Mouse (Mus musculus) small intestine, adult 2 months (tissue): ENCODE results near the gene Thrb.

Experiments
- CTCF ChIP-seq: fragments of 200-500 bp; IDR thresholded peaks from 2 replicates; pipeline ENCODE4 v1.5.1; 2012; ENCODE audit warnings: low read depth, mild to moderate bottlenecking, control low read depth, inconsistent platforms, low read length, moderate library complexity, mixed read lengths; ENCODE audit not compliant: insufficient replicate concordance, insufficient read length; ENCODE audit errors: extremely low read depth
- POLR2A ChIP-seq: fragments of 200-500 bp; IDR thresholded peaks from 2 replicates; pipeline ENCODE4 v1.6.1; 2012; ENCODE audit warnings: low read depth, mild to moderate bottlenecking, control low read depth, inconsistent platforms, low read length, moderate library complexity

DNA sequence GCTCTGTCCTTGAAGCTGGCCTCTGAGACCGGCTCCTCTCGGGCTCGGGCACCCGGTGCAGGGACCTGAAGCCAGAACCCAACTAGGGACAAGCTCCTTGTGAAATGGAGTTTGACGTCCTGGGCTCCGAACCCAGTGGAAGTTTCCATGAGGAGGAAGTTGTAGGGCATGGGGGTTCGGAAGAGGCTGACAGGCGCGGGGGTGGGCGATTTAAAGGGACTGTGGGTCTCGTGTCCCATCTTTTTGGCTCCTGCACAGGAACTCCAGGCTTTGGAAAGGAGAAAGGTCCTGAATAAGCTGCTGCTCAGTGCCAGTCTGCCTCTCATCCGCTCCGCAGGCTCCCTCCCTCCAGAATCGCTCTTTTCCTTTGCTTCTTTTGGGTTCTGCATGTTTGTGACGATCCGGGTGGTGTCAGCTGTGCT is 1.1 kb downstream of the Thrb start:
- TF ChIP-seq CTCF (no peak; the same call in 1 of the 2 replicates), POLR2A (no peak)
